Mouse (Mus musculus): ENCODE measurements around the gene Epsti1. TPM values are rescaled to one million over a fixed set of nuclear protein-coding genes. Genes with fewer than 3 reads are reported as not detected.

Epsti1 gene
- polyA plus RNA-seq, 1 experiment = not detected

- peaks cover 4% of the 10 kb centered on the region; the same call in 1 of the 2 replicates for H3K4me1 ChIP-seq (ENCODE audit: control insufficient read depth, insufficient read depth, low read length)
- 96% methylated on average over 3 of the region's 3 CpGs for WGBS
- no peak for TF ChIP-seq CTCF (IDR thresholded peaks at IDR 0.05; ENCODE audit: insufficient read depth, low read depth, low read length)
These were observed 1.5 kb upstream of the Epsti1 start for GRCm38 (mm10) chr14:77902541-77902940.

GRCm38 (mm10) chr14:77905466-77905865 is 1.4 kb downstream of the Epsti1 start:
- 18% methylated on average over 5 of the region's 5 CpGs for WGBS
- Histone ChIP-seq H3K4me1 (ENCODE audit: control insufficient read depth, insufficient read depth, low read length) (peaks cover 4% of the 10 kb centered on the region; the same call in 1 of the 2 replicates), H3K27ac (ENCODE audit: insufficient read depth, low read depth, low read length) (no peak overlapping the region), H3K4me3 (ENCODE audit: insufficient read depth, low read depth, low read length) (no peak overlapping the region)
- TF ChIP-seq POLR2A (IDR thresholded peaks at IDR 0.05; ENCODE audit: insufficient read depth, low read depth, low read length) = no peak
- TF ChIP-seq CTCF (IDR thresholded peaks at IDR 0.05; ENCODE audit: insufficient read depth, low read depth, low read length) = no peak

More at GRCm38 (mm10) chr14:77902541-77902940, 1.5 kb upstream of the Epsti1 start:
- H3K27ac ChIP-seq (ENCODE audit: insufficient read depth, low read depth, low read length) = no peak overlapping the region
- H3K4me3 ChIP-seq (ENCODE audit: insufficient read depth, low read depth, low read length) = no peak overlapping the region

DNA sequence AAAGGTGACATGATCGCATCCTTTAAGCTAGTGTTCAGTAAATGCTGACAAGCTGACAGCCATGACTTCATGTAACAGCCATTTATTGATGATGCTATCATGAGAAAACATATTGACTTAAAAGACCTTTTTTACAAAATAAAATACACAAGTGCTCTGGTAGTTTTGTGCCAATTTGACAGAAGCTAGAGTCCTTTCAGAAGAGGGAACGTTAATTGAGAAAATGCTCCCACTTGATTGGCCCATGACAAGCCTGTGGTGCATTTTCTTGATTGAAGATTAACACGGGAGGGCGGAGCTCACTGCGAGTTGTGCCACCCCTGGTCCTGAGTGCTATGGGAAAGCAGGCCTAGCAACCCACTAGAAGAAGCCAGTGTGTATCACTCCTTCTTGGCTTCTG is 2.5 kb downstream of the Epsti1 start:
- Histone ChIP-seq H3K27ac (ENCODE audit: insufficient read depth, low read depth, low read length) (no peak overlapping the region), H3K4me3 (ENCODE audit: insufficient read depth, low read depth, low read length) (no peak overlapping the region), H3K4me1 (ENCODE audit: control insufficient read depth, insufficient read depth, low read length) (peaks cover 4% of the 10 kb centered on the region; the same call in 1 of the 2 replicates)
- no peak for TF ChIP-seq CTCF (IDR thresholded peaks at IDR 0.05; ENCODE audit: insufficient read depth, low read depth, low read length)
- TF ChIP-seq POLR2A (IDR thresholded peaks at IDR 0.05; ENCODE audit: insufficient read depth, low read depth, low read length) = no peak
- 88% methylated on average over 5 of the region's 5 CpGs for WGBS

DNA sequence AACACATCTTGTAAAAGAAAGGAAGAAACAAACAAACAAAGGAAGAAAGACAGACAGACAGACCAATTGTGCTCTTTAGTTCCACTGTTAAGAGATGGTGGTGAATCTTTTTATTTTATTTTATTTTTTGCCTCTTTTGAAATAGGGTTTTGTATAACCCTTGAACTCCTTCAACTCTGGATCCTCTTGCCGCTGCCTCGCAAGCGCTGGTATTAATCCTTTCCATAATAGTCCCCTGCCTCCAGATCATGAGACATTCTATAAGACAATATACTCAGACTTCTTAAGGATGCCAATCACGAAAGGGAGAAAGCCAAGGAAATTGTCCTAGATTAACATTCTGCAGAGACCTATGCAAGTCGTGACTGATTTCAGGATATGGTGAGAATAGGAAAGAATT is 11.7 kb downstream of the Epsti1 start:
- H3K4me3 ChIP-seq (ENCODE audit: insufficient read depth, low read depth, low read length) = no peak overlapping the region
- WGBS = 86% methylated on average over 5 of the region's 5 CpGs

DNA sequence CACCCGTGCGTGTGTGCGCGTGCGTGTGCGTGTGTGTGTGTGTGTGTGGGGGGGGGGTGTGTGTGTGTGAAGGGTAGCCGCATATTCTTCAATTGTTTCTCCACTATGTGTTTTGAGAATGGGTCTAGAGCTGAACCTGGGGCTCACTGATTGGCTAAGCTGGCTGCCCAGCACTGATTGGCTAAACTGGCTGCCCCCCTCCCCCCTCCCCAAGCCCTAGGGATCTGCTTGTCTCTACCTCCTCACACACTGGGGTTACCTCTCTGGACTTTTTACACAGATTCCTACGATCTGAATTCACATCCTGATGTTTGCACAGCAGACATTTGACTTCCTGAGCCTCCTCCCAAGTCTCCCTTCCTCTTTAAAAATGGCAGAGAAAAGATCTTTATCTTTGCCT is 17.6 kb downstream of the Epsti1 start:
- Histone ChIP-seq H3K27ac (ENCODE audit: insufficient read depth, low read depth, low read length) (no peak overlapping the region), H3K4me3 (ENCODE audit: insufficient read depth, low read depth, low read length) (no peak overlapping the region), H3K4me1 (ENCODE audit: control insufficient read depth, insufficient read depth, low read length) (no peaks in the 10 kb centered on the region)
- 94% methylated on average over 8 of the region's 8 CpGs for WGBS
- TF ChIP-seq CTCF (IDR thresholded peaks at IDR 0.05; ENCODE audit: insufficient read depth, low read depth, low read length) (no peak), POLR2A (IDR thresholded peaks at IDR 0.05; ENCODE audit: insufficient read depth, low read depth, low read length) (no peak)

More for the DNA sequence above, 11.7 kb downstream of the Epsti1 start:
- H3K4me1 ChIP-seq (ENCODE audit: control insufficient read depth, insufficient read depth, low read length) = no peaks in the 10 kb centered on the region
- TF ChIP-seq CTCF (IDR thresholded peaks at IDR 0.05; ENCODE audit: insufficient read depth, low read depth, low read length) = no peak
- no peak overlapping the region for H3K27ac ChIP-seq (ENCODE audit: insufficient read depth, low read depth, low read length)

DNA sequence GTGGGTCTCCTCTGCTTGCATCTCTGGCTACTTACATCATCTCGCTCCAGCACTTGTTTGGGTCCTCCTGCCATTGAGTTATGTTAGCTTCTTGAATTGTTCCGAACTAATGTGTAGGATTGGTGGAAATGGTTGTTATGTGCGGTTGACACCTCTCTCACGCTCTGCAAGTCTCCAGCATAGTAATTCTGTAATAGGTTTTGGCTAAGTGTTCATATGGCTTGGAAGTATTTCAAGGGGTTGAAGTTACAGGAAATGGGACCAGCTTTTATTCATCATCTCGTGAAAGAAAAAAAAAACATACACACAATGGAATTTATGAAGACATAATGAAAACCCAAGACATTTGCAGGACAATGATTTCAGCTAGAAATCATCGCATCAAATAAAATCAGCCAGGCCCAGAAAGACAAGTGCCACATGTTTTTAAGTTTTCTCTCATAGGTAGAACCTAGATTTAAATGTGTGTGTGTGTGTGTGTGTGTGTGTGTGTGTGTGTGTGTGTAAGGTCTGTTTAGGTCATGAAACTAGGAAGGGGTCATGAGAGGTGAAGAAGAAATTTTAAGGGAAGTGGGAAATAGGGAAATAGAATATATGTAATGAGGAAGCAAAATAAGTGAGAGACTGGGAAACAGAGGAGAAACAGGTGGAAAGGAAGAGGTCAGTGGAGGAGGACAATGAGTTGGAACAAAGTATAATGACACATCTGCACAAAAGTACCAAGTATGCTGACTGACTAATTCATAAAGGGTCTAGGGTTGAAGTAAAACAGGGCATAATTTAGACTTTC is 19.2 kb downstream of the Epsti1 start:
- H3K27ac ChIP-seq (ENCODE audit: insufficient read depth, low read depth, low read length) = no peak overlapping the region
- H3K4me3 ChIP-seq (ENCODE audit: insufficient read depth, low read depth, low read length) = no peak overlapping the region
- TF ChIP-seq CTCF (IDR thresholded peaks at IDR 0.05; ENCODE audit: insufficient read depth, low read depth, low read length) (no peak), POLR2A (IDR thresholded peaks at IDR 0.05; ENCODE audit: insufficient read depth, low read depth, low read length) (no peak)
- H3K4me1 ChIP-seq (ENCODE audit: control insufficient read depth, insufficient read depth, low read length) = no peaks in the 10 kb centered on the region
- 85% methylated on average over 6 of the region's 6 CpGs for WGBS

GRCm38 (mm10) chr14:77925414-77925813 is 21.4 kb downstream of the Epsti1 start:
- Histone ChIP-seq H3K4me3 (ENCODE audit: insufficient read depth, low read depth, low read length) (no peak overlapping the region), H3K27ac (ENCODE audit: insufficient read depth, low read depth, low read length) (no peak overlapping the region), H3K4me1 (ENCODE audit: control insufficient read depth, insufficient read depth, low read length) (no peaks in the 10 kb centered on the region)
- TF ChIP-seq POLR2A (IDR thresholded peaks at IDR 0.05; ENCODE audit: insufficient read depth, low read depth, low read length) (no peak), CTCF (IDR thresholded peaks at IDR 0.05; ENCODE audit: insufficient read depth, low read depth, low read length) (no peak)
- 95% methylated on average over 10 of the region's 10 CpGs for WGBS

DNA sequence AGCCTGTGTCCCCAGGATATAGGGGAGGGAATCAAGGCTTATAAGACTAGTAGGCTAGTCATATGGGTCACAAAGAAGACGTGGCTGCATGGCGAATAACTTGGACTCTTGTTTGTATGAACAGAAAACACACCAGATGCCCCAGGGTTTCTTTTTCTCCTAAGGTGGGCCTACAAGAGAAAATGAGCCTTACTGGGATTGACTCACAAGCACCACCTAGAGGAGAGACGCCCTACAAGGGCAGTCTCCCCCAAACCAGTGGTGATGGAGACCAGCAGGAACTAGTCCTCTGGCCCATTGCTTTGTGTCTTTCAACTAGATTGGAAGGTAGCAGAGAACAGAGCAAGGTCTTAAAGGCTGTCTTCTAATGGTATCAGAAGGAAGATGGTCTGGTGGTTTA is 22.7 kb downstream of the Epsti1 start:
- 62% methylated on average over 3 of the region's 3 CpGs for WGBS
- H3K4me3 ChIP-seq (ENCODE audit: insufficient read depth, low read depth, low read length) = no peak overlapping the region
- TF ChIP-seq POLR2A (IDR thresholded peaks at IDR 0.05; ENCODE audit: insufficient read depth, low read depth, low read length) (no peak), CTCF (IDR thresholded peaks at IDR 0.05; ENCODE audit: insufficient read depth, low read depth, low read length) (no peak)
- H3K27ac ChIP-seq (ENCODE audit: insufficient read depth, low read depth, low read length) = no peak overlapping the region
- H3K4me1 ChIP-seq (ENCODE audit: control insufficient read depth, insufficient read depth, low read length) = no peaks in the 10 kb centered on the region

DNA sequence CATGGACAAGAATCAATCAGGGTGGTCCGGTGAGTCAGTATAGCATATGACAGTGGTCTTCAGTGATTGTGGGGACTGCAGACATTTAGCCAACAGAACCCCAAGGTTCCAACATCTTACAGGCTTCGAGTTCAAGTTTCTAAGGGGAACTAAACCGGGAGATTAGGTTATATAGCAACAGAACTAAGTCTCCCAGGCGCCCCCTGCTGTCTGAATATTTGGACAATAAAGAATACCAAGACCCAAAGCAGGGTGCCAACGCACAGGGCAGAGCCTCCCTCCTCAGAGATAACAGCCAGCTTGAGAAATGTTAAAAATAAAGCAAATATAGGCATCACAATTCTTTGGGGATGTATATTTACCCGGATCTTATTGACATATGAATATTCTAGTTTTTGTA is 24.0 kb downstream of the Epsti1 start:
- no peak overlapping the region for H3K27ac ChIP-seq (ENCODE audit: insufficient read depth, low read depth, low read length)
- WGBS = 48% methylated on average over 6 of the region's 6 CpGs
- TF ChIP-seq CTCF (IDR thresholded peaks at IDR 0.05; ENCODE audit: insufficient read depth, low read depth, low read length) = no peak
- no peak for TF ChIP-seq POLR2A (IDR thresholded peaks at IDR 0.05; ENCODE audit: insufficient read depth, low read depth, low read length)

More for the DNA sequence above, 24.0 kb downstream of the Epsti1 start:
- H3K4me1 ChIP-seq (ENCODE audit: control insufficient read depth, insufficient read depth, low read length) = no peaks in the 10 kb centered on the region
- H3K4me3 ChIP-seq (ENCODE audit: insufficient read depth, low read depth, low read length) = no peak overlapping the region

Measured in olfactory bulb, adult 2 months (tissue).